Mouse (Mus musculus) layer of hippocampus, postnatal 36 days (tissue): ENCODE data around the gene Blm. TPM values are rescaled to one million over a fixed set of nuclear protein-coding genes. Genes with fewer than 3 reads are reported as not detected.
"Not testable (repeated sequence)": the region's sequence is repeated elsewhere in the genome, so short reads cannot be mapped to it uniquely, and the experiment has no call there.

Experiments
- DNase-seq, 2 experiments: peaks; one replicate each; pipeline ENCODE4 v3.0.0; 2022
- total RNA-seq, 2 experiments: library from RNA; stranded (reverse); gene quantifications; 2 replicates each; pipeline ENCODE4 v1.2.3; 2021

Gene Blm
- total RNA-seq, 2 experiments from 2014 or later: 2.0 to 4.7 TPM

GRCm38 (mm10) chr7:80531087-80531486, 3.8 kb downstream of the Blm start:
- DNase-seq: no peak

GRCm38 (mm10) chr7:80530646-80531045, 4.3 kb downstream of the Blm start:
- no peak for DNase-seq

GRCm38 (mm10) chr7:80526698-80527097, 8.2 kb downstream of the Blm start:
- no peak for DNase-seq

GRCm38 (mm10) chr7:80512408-80513085, 22.4 kb downstream of the Blm start:
- DNase-seq: peak in 1 of 2 experiments; percentile 4

GRCm38 (mm10) chr7:80507697-80508096, 27.2 kb downstream of the Blm start:
- not testable (repeated sequence) for DNase-seq

- no peak for DNase-seq
These were observed 28.9 kb downstream of the Blm start for GRCm38 (mm10) chr7:80506007-80506406.

- no peak for DNase-seq
These were observed 30.0 kb downstream of the Blm start for GRCm38 (mm10) chr7:80504920-80505319.

- DNase-seq: no peak
These were observed 33.9 kb downstream of the Blm start for GRCm38 (mm10) chr7:80501006-80501405.

- no peak for DNase-seq
These were observed 34.8 kb downstream of the Blm start for GRCm38 (mm10) chr7:80500099-80500498.

GRCm38 (mm10) chr7:80499190-80499962, 35.5 kb downstream of the Blm start:
- no peak for DNase-seq

GRCm38 (mm10) chr7:80496656-80497055, 38.3 kb downstream of the Blm start:
- no peak for DNase-seq

- DNase-seq: no peak
These were observed 39.7 kb downstream of the Blm start for GRCm38 (mm10) chr7:80495210-80495609.

GRCm38 (mm10) chr7:80491995-80492394, 42.9 kb downstream of the Blm start:
- no peak for DNase-seq

- no peak for DNase-seq
These were observed 43.8 kb downstream of the Blm start for GRCm38 (mm10) chr7:80491086-80491485.

GRCm38 (mm10) chr7:80490351-80490750, 44.6 kb downstream of the Blm start:
- no peak for DNase-seq

- DNase-seq: no peak
These were observed 45.5 kb downstream of the Blm start for GRCm38 (mm10) chr7:80489445-80489844.

- DNase-seq: no peak
These were observed 47.7 kb downstream of the Blm start for GRCm38 (mm10) chr7:80487239-80487638.

GRCm38 (mm10) chr7:80480097-80480496, 54.8 kb downstream of the Blm start:
- DNase-seq: no peak

GRCm38 (mm10) chr7:80473837-80474236, 61.1 kb downstream of the Blm start:
- no peak for DNase-seq

GRCm38 (mm10) chr7:80468851-80469250, 66.1 kb downstream of the Blm start:
- no peak for DNase-seq

- DNase-seq: no peak
These were observed 67.6 kb downstream of the Blm start for GRCm38 (mm10) chr7:80467334-80467733.

GRCm38 (mm10) chr7:80464831-80465230, 70.1 kb downstream of the Blm start:
- no peak for DNase-seq

GRCm38 (mm10) chr7:80461891-80462290, 73.0 kb downstream of the Blm start:
- no peak for DNase-seq

- no peak for DNase-seq
These were observed 74.0 kb downstream of the Blm start for GRCm38 (mm10) chr7:80460892-80461291.
